Mouse (Mus musculus) erythroblast, adult 5-6 weeks (primary cell): Measurements from ENCODE around the gene Armcx4. TPM values are rescaled to one million over a fixed set of nuclear protein-coding genes. Genes with fewer than 3 reads are reported as not detected.

Experiments
- ATAC-seq: replicated peaks from 2 replicates; pipeline ENCODE4 v1.8.0; 2016; ENCODE audit warnings: moderate number of reproducible peaks, mild to moderate bottlenecking, moderate TSS enrichment, inconsistent platforms; ENCODE audit not compliant: poor library complexity, low FRiP score, severe bottlenecking
- total RNA-seq, 2 experiments: library from RNA; stranded (forward) in 1 of 2; stranded (reverse) in 1 of 2; fragments of 150-400 nt in 1 of 2; fragments of 200-764, 138-1000 nt in 1 of 2; gene quantifications; 2 replicates each; pipeline versions ENCODE4 v1.2.3 to v1.2.4; 2015 to 2017; ENCODE audit warnings: low replicate concordance in 2 of 2

Armcx4 gene
- total RNA-seq, 2 experiments from 2014 or later, result under 0.01 TPM

GRCm38 (mm10) chrX:134739160-134739559, 52.8 kb downstream of the Armcx4 start:
- no peak for ATAC-seq

- no peak for ATAC-seq
Observed at GRCm38 (mm10) chrX:134741862-134742261, 55.5 kb downstream of the Armcx4 start.

Other genes starting within 250 kb of the Armcx4 start
- not detected in 2 replicates for gene Taf7l, start 210.0 kb upstream of the Armcx4 start, total RNA-seq (2015; ENCODE audit: low replicate concordance)
- gene Taf7l, start 210.0 kb upstream of the Armcx4 start, total RNA-seq (2017; ENCODE audit: low replicate concordance), result not detected in 2 replicates
- gene Timm8a1, start 144.7 kb upstream of the Armcx4 start, total RNA-seq (2015; ENCODE audit: low replicate concordance), result 13.6 and 29.4 TPM in 2 replicates
- 10.9 and 15.2 TPM in 2 replicates for gene Timm8a1, start 144.7 kb upstream of the Armcx4 start, total RNA-seq (2017; ENCODE audit: low replicate concordance)
- 11.9 and 14.2 TPM in 2 replicates for gene Btk, start 102.9 kb upstream of the Armcx4 start, total RNA-seq (2015; ENCODE audit: low replicate concordance)
- 4.6 and 16.4 TPM in 2 replicates for gene Btk, start 102.9 kb upstream of the Armcx4 start, total RNA-seq (2017; ENCODE audit: low replicate concordance)
- 266 and 403 TPM in 2 replicates for gene Rpl36a, start 100.9 kb upstream of the Armcx4 start, total RNA-seq (2015; ENCODE audit: low replicate concordance)
- gene Rpl36a, start 100.9 kb upstream of the Armcx4 start, total RNA-seq (2017; ENCODE audit: low replicate concordance), result 548 and 594 TPM in 2 replicates
- 2.1 and 3.3 TPM in 2 replicates for gene Gla, start 85.4 kb upstream of the Armcx4 start, total RNA-seq (2015; ENCODE audit: low replicate concordance)
- gene Gla, start 85.4 kb upstream of the Armcx4 start, total RNA-seq (2017; ENCODE audit: low replicate concordance), result 2.2 and 4.0 TPM in 2 replicates
- 36.5 and 47.0 TPM in 2 replicates for gene Hnrnph2, start 85.3 kb upstream of the Armcx4 start, total RNA-seq (2015; ENCODE audit: low replicate concordance)
- 76.8 and 92.0 TPM in 2 replicates for gene Hnrnph2, start 85.3 kb upstream of the Armcx4 start, total RNA-seq (2017; ENCODE audit: low replicate concordance)
- 0.84 and 5.0 TPM in 2 replicates for gene Armcx1, start 31.4 kb downstream of the Armcx4 start, total RNA-seq (2015; ENCODE audit: low replicate concordance)
- 0.42 and 2.5 TPM in 2 replicates for gene Armcx1, start 31.4 kb downstream of the Armcx4 start, total RNA-seq (2017; ENCODE audit: low replicate concordance)
- gene Armcx6, start 64.9 kb downstream of the Armcx4 start, total RNA-seq (2015; ENCODE audit: low replicate concordance), result 0.63 and 2.9 TPM in 2 replicates
- gene Armcx6, start 64.9 kb downstream of the Armcx4 start, total RNA-seq (2017; ENCODE audit: low replicate concordance), result 0.09 and 0.70 TPM in 2 replicates
- gene Armcx3, start 70.1 kb downstream of the Armcx4 start, total RNA-seq (2015; ENCODE audit: low replicate concordance), result 3.8 and 5.0 TPM in 2 replicates
- 2.0 and 3.5 TPM in 2 replicates for gene Armcx3, start 70.1 kb downstream of the Armcx4 start, total RNA-seq (2017; ENCODE audit: low replicate concordance)
- 2.3 TPM in 2 replicates for gene Armcx2, start 122.7 kb downstream of the Armcx4 start, total RNA-seq (2015; ENCODE audit: low replicate concordance)
- 2.0 TPM in 1 of 2 replicates, not detected in the other for gene Armcx2, start 122.7 kb downstream of the Armcx4 start, total RNA-seq (2017; ENCODE audit: low replicate concordance)